Mouse (Mus musculus) layer of hippocampus, postnatal 10 days (tissue): Measurements from ENCODE around the gene Vmn1r223. TPM values are rescaled to one million over a fixed set of nuclear protein-coding genes. Genes with fewer than 3 reads are reported as not detected.

ENCODE experiments used
- total RNA-seq, 2 experiments: library from RNA; stranded (reverse); gene quantifications; 2 replicates each; pipeline ENCODE4 v1.2.3; 2021

Gene Vmn1r223
- total RNA-seq, 2 experiments from 2014 or later, result not detected

Other genes starting within 250 kb of the Vmn1r223 start
- gene Vmn1r213, start 239.5 kb upstream of the Vmn1r223 start, total RNA-seq, result not detected
- gene Vmn1r214, start 216.7 kb upstream of the Vmn1r223 start, total RNA-seq, result not detected
- not detected for gene Vmn1r215, start 179.1 kb upstream of the Vmn1r223 start, total RNA-seq
- not detected for gene Vmn1r217, start 128.9 kb upstream of the Vmn1r223 start, total RNA-seq
- not detected for gene Vmn1r218, start 114.0 kb upstream of the Vmn1r223 start, total RNA-seq
- not detected for gene Vmn1r219, start 87.8 kb upstream of the Vmn1r223 start, total RNA-seq
- not detected for gene Vmn1r220, start 59.2 kb upstream of the Vmn1r223 start, total RNA-seq
- not detected for gene Vmn1r221, start 33.0 kb upstream of the Vmn1r223 start, total RNA-seq
- gene Vmn1r222, start 11.2 kb upstream of the Vmn1r223 start, total RNA-seq, result not detected
- 10 to 100 TPM; 37.0 to 40.8 TPM for gene Zfp322a, start 122.1 kb downstream of the Vmn1r223 start, total RNA-seq
- 1 to 10 TPM; 7.0 to 7.5 TPM for gene Abt1, start 176.7 kb downstream of the Vmn1r223 start, total RNA-seq
- gene Btn1a1, start 218.8 kb downstream of the Vmn1r223 start, total RNA-seq, result not detected
- gene Btn2a2, start 241.7 kb downstream of the Vmn1r223 start, total RNA-seq, result under 1 TPM; 0.53 to 0.58 TPM